Mouse (Mus musculus) bone marrow macrophage, adult 2 months (primary cell): ENCODE results near the gene Ugt3a2.

Experiments used
- CTCF ChIP-seq: IDR thresholded peaks from 2 replicates; pipeline ENCODE4 v1.5.1; 2012; ENCODE audit warnings: low read depth, mild to moderate bottlenecking, low read length, moderate library complexity
- POLR2A ChIP-seq: IDR thresholded peaks from 2 replicates; pipeline ENCODE4 v1.6.1; 2012; ENCODE audit warnings: mild to moderate bottlenecking, low read depth, low read length, borderline replicate concordance

- TF ChIP-seq CTCF, result no peak
- TF ChIP-seq POLR2A, result no peak
Observed at GRCm38 (mm10) chr15:9409475-9409874, 74.1 kb downstream of the Ugt3a2 start.
